Mouse (Mus musculus) olfactory bulb, adult 2 months (tissue): ENCODE measurements around the gene Dcaf7.

Experiments
- CTCF ChIP-seq: fragments of 200-500 bp; IDR thresholded peaks from 2 replicates; pipeline ENCODE4 v1.5.1; 2012; ENCODE audit warnings: low read depth, mild to moderate bottlenecking, low read length, moderate library complexity; ENCODE audit not compliant: insufficient read depth
- POLR2A ChIP-seq: fragments of 200-500 bp; IDR thresholded peaks from 2 replicates; pipeline ENCODE4 v1.6.1; 2012; ENCODE audit warnings: mild to moderate bottlenecking, low read depth, low read length, moderate library complexity; ENCODE audit not compliant: insufficient read depth

DNA sequence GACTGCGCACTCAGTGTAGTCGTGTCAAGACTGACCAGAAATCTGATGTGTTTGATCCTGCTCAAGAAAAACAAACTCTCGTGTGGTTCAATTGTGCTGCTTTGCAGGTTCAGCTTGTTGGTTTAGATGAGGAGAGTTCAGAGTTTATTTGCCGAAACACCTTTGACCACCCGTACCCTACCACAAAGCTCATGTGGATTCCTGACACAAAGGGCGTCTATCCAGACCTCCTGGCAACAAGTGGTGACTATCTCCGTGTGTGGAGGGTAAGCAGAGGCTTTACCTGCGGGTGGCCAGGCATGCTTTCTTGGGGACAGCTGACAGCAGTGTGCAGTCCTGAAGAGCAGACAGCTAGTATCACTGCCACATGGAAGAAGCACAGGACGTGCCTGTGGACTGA, 9.9 kb downstream of the Dcaf7 start:
- TF ChIP-seq CTCF (no peak), POLR2A (no peak)
